Mouse (Mus musculus) cerebellum, adult 9-10 months (tissue): ENCODE data around the gene Lexm.
A peak's percentile ranks its signal among the peaks of the same experiment; 100 is the strongest.

Experiments
- DNase-seq: peaks from one replicate; pipeline ENCODE4 v3.0.0; 2022

The Lexm gene

DNA sequence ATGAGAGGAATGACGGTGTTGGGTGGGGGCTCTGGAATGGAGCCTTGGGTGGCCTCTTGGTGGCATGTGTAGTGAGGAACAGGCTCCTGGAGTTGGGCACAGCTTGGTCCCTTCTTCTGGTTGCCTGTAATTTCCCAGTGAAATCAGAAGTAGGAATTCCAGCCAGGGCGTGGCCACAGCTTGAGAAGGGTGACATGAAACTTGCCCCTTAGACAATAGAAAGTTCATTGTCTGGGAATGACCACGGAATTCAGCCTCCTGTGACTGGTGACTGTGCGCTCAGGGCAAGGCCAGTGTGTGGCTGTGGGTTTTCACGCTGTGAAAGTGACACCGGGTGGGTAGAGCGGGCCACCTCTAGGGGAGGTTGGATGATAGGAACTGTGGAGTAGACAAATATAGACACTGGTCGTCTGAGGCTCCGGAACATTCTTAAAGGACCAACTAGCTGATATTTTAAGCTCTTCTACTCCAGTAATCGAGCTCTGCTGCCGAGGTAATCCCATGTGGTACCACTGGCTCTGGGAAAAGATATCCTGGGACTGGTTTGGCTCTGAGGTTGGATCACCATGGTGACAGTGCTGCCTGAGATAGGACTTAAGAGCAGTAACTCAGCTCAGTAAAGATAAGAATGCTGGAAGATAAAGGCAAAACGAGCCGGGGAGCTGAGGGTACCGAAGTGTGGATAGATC, 35.7 kb downstream of the Lexm start:
- no peak for DNase-seq

GRCm38 (mm10) chr4:106577511-106577910, 39.5 kb downstream of the Lexm start:
- no peak for DNase-seq

DNA sequence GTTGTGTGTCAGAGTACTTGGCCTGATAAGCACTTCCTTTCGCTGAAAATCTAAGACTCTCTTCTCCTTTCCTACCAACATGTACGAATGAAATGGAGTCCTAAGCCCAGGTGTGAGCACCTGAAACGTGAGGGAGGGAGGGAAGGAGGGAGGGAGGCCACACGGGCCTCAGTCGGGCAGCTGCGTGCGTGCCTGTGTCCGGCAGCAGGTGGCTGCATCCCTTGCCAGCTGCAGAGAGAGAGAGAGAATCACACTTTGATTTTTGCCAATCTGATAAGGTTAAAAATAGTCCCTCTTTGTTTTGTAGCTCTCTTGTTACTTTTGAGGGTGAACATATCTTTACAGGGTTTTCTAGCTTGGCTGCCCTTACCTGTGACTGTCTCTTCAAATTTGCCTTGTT, 42.0 kb downstream of the Lexm start:
- DNase-seq: no peak

- DNase-seq: peak; percentile 50
These were observed 45.8 kb downstream of the Lexm start for GRCm38 (mm10) chr4:106571081-106571724.

DNA sequence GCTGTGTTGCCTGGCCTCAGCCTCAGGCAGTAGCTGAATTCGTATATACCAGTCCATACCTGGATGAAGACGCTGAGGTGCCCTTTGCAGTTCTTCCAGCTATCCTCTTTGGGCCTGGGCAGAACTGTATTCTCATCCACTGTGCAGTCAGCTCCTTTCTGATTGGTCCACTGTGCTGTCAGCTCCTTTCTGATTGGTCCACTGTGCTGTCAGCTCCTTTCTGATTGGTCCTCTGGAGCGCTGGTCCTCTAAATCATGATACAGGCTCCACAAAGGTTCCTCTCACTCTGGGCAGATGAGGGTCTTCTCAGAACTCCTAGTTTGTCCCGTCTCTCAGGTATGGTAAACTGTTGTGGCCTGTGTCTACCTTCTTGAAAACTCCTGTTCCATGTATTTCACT, 47.4 kb downstream of the Lexm start:
- DNase-seq: no peak

GRCm38 (mm10) chr4:106564161-106564560, 52.9 kb downstream of the Lexm start:
- DNase-seq: no peak

GRCm38 (mm10) chr4:106562837-106563790, 53.9 kb downstream of the Lexm start:
- DNase-seq: no peak

DNA sequence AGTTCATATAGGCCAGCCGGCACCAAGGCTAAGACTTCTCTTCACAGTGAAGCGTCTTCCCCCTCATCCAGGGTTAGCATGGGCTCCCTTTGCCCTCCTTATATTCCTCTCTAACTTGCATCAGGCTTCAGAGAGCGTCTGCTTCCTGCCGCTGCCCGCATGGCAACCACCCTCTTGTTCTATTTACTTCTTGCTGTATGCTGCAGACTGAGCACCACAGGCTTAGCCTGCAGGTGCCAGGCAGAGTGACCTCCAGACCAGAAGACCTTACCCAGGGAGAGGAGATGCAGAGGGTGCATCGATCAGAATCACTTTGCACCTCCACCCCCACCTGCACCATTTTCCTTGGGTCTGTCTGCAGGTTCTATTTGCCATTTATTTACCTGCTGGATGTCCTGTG, 55.0 kb downstream of the Lexm start:
- no peak for DNase-seq

GRCm38 (mm10) chr4:106560846-106561781, 55.9 kb downstream of the Lexm start, which contains the start of gene Dhcr24:
Gene Dhcr24 (plus strand): TSS chr4:106561038.
- DNase-seq: peak; percentile 90

- no peak for DNase-seq
These were observed 56.7 kb downstream of the Lexm start for GRCm38 (mm10) chr4:106560213-106560845.

DNA sequence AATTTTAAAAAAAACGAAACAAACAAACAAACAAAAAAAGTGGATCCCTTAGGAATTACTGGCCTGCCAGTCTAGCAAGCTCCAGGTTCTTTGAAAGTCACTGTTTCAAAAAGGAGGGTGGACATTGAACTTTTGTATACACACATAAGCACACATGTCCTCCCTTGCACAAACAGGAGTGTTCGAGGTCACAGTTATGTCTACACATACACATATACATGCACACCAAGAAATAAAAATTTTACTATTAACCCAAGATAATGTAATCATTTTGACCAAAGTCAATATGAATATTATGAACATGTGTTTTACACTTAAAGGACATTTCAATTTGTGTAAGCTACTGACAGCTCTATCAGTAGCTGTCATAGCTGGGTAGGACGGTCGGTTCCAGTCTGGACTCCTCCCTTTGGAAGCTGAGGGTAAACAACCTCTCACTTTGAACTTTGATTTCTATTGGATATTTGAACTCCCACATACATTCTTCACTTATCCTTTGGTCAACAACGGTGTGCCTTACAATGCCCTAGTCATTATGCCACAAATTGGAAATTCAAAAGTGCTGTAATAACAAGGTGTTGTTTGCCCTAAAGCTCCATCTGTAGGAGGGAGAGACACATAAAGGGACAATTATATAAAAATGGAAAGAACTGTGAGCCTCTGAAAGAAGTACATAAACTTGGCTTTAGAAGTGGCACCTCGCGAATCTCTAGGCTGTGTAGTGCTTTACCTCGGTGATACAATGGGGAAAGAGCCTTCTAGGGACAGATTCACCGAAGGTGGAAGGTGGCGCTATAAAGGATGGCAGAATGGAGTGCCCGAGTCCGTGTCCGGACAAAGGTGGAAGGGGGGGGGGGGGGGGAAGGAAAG, 57.5 kb downstream of the Lexm start:
- DNase-seq: peak; percentile 59

- no peak for DNase-seq
These were observed 59.1 kb downstream of the Lexm start for GRCm38 (mm10) chr4:106557978-106558377.

- no peak for DNase-seq
These were observed 59.8 kb downstream of the Lexm start for GRCm38 (mm10) chr4:106557262-106557661.

DNA sequence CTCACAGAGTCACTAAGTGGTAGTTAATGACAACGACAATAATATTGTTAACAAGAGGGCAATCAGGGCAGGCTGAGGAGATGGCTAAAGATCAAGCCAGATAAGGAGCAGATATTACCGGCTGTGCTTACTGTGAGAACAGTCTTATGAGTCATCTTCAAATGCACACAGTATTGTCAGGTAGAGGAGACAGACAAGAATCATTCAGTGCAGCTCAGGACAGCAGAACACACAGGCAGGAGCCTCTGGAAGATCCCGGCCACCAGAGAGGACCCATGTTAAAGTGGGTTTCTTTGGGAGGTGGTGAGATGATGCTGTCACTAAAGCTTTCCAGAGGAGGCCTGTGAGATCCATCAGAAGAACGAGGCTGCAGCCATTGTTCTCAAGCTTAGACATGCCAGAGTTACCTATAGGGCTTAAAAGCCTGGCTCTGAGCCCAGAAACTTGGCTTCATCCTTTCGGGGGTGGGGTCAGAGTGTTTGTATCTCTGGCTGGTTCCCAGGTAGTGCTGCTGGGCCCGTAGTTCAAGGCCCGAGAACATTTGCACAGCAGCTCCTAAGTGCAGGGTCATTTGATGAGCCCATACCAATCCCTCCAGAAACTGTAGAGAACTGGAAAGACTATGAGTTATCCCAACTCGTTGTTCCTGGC, 66.4 kb downstream of the Lexm start:
- no peak for DNase-seq

DNA sequence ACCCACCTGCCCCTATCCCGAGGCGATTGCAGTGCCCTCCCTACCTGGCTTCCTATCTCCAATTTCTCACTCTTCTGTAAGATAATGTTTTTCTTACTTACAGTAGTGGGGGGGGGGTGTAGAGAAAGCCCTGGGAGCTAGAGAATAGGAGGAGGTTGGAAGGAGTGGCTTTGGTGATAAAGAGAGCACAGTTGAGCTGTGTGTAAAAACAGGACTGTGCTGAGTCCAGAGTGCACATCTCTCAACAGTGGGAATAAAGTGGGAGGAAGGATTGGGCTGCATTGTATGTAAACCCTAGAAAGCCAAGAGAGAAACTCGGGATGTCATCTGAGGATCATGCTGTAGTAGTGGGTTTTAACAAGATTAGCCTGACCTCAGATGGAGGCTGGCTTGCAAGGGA, 68.9 kb downstream of the Lexm start:
- no peak for DNase-seq

GRCm38 (mm10) chr4:106546896-106547295, 70.1 kb downstream of the Lexm start:
- DNase-seq: no peak

GRCm38 (mm10) chr4:106545817-106546373, 71.1 kb downstream of the Lexm start:
- DNase-seq: no peak

DNA sequence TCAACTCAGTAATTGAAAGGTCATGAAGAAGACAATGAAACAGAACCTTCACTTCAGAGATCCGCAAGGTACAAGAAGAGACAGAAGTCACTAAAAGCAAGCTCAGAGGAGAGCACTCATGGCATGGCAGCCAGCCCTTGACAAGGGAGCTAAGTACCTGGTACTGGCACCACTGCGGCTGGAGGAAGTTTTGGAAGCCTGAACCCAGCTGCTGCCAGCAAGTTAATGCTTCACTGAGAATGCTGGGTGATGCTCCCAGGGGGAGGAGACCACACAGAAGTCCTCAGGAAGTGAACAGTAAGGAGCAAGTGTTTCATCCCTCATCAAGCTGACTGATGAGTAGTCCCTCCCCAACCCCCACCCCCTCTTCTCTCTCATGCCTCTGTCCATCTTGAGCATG, 74.8 kb downstream of the Lexm start:
- DNase-seq: no peak

- DNase-seq: no peak
These were observed 75.5 kb downstream of the Lexm start for GRCm38 (mm10) chr4:106541491-106541890.
